Mouse (Mus musculus): ENCODE data around the gene Art5. TPM values are rescaled to one million over a fixed set of nuclear protein-coding genes. Genes with fewer than 3 reads are reported as not detected.
"Not testable (repeated sequence)": the region's sequence is repeated elsewhere in the genome, so short reads cannot be mapped to it uniquely, and the experiment has no call there.

Gene Art5
- total RNA-seq, 2 experiments from 2014 or later = not detected

- intact Hi-C loops (cut with DNase I) = no loop called here
- DNase-seq = no peak
Measured at GRCm38 (mm10) chr7:102084041-102084696, 25.1 kb downstream of the Art5 start.

- intact Hi-C loops (cut with DNase I) = no loop called here
- DNase-seq = no peak
Measured at GRCm38 (mm10) chr7:102082816-102083215, 26.5 kb downstream of the Art5 start, which contains the start of gene Trpc2. Trpc2 (plus strand) TSS chr7:102083116.

DNA sequence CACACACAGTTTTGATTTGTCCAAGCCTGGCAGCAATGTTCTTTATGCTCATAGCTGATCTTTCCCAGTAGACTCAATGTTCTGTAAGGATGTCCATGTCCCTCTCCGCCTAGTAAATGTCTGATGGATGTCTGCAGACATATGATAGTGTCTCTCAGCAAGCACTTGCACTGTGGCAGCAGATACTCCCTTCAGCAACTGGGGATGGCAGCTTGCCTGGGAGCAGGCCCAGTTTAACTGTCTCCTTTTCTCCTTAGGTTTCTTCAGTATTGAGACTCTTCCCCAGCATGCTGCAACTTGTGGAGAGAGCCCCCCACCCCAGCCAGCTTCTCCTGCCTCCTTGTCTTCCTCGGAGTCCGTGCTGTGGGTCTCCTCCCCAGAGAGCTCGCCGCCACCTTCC lies 27.5 kb downstream of the Art5 start:
- no peak for DNase-seq
- intact Hi-C loops (cut with DNase I) = no loop called here

DNA sequence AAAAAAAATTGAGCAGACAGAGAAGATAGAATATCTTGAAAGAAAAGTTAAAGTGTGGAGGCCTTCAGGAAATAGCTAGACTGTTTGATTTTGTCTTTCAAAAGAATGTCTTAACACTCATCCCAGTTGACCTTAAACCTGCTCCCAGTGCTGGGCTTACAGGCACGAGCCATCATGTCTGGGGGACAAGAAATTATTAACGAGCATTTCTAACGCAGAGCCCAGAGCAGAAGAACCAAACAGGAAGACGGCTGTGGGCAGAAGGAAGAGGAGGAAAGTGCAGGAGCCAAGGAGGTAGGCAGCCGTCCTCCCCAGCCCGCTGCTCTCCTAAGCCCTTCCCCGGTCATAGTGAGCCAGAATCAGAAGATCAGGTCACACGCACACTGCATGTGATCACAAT lies 29.0 kb downstream of the Art5 start:
- intact Hi-C loops (cut with DNase I) = no loop called here
- no peak for DNase-seq

DNA sequence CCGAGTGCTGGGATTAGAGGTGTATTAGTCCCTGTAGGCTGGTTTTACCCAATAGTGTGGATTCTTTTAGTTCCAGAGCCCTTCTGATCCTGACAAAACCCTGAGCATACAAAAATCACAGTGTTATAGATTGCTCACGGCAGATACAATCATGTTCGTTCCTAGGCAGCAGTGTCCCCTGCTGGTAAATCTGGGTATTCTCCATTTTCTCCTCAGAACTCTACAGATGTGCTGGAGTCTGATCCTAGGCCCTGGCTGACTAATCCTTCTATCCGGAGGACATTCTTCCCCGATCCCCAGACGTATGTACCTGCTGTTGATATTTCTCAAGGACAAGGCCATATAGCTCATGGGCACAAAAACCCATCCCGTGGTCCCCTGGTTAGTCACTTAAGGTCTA lies 30.8 kb downstream of the Art5 start:
- no peak for DNase-seq

DNA sequence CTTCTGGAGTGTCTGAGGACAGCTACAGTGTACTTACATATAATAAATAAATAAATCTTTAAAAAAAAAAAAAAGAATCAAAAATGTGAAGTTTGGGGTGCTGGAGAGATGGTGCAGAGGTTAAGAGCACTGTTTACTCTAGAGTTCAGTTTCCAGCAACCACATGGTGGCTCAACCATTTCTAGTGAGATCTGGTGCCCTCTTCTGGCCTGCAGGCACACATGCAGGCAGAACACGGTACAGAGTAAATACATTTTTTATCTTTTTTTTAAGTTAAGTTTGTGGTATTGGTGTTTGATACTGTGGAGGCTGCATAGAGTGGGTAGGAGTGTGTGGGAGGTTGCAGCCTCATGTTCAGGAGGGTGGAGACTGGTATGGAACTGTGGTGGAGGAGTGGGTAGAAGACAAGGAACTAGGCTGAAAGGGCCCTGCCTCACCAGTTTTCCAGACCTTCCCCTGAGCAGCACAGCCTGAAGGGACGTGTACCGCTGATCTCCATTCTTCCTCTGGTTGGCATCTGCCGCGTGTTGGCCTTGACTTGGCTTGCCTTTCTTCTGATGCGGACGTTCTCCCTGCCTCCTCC lies 32.5 kb downstream of the Art5 start:
- no peak for DNase-seq
- intact Hi-C loops (cut with DNase I) = loop anchor here (10.0 kb wide), 2 partner anchors 162 to 422 kb away; no protein-coding TSS in a partner anchor

More for the DNA sequence above, 30.8 kb downstream of the Art5 start:
- intact Hi-C loops (cut with DNase I) = loop anchor here (10.0 kb wide), 2 partner anchors 164 to 424 kb away; no protein-coding TSS in a partner anchor

- intact Hi-C loops (cut with DNase I) = no loop called here
- DNase-seq = no peak
Measured at GRCm38 (mm10) chr7:102066363-102066762, 42.9 kb downstream of the Art5 start.

GRCm38 (mm10) chr7:102065046-102065891 lies 44.0 kb downstream of the Art5 start, which contains the start of the genes Rnf121, Xndc1 and Xntrpc:
Rnf121 (minus strand) TSS chr7:102065469.
Xndc1 (plus strand) TSS chr7:102065511.
Xntrpc (plus strand) TSS chr7:102065713.
- DNase-seq = peak; percentile 93
- intact Hi-C loops (cut with DNase I) = no loop called here

GRCm38 (mm10) chr7:102064655-102065045 lies 44.6 kb downstream of the Art5 start:
- intact Hi-C loops (cut with DNase I) = no loop called here
- DNase-seq = peak; percentile 14

- no peak for DNase-seq
- intact Hi-C loops (cut with DNase I) = no loop called here
Measured at GRCm38 (mm10) chr7:102063891-102064290, 45.4 kb downstream of the Art5 start.

GRCm38 (mm10) chr7:102062203-102062602 lies 47.1 kb downstream of the Art5 start:
- DNase-seq = no peak
- intact Hi-C loops (cut with DNase I) = no loop called here

DNA sequence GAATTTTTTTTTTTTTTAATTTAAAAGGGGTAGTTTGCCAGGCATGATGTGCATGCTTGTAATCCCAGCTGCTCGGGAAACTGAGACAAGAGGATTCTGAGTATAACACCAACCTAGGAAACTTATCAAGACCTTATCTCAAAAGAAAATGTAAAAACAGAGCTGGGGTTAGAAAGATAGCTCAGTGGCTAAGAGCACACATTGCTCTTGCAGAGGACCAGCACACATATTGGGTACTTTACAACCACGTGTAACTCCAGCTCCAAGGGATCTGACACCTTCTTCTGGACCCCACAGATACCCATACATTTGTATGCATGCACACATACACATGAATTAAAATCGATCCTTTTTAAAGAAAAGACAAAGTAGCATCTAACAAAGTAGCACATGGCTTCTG lies 47.9 kb downstream of the Art5 start:
- no peak for DNase-seq
- intact Hi-C loops (cut with DNase I) = no loop called here

- DNase-seq; intact Hi-C loops (cut with DNase I): not testable (repeated sequence)
Measured at GRCm38 (mm10) chr7:102048524-102048923, 60.8 kb downstream of the Art5 start.

Other genes starting within 250 kb of the Art5 start
- gene Anapc15, start 245.8 kb downstream of the Art5 start, total RNA-seq (2021) = 10 to 100 TPM; 37.0 to 40.0 TPM
- gene Folr1, start 238.7 kb downstream of the Art5 start, total RNA-seq (2021) = 1 to 10 TPM in 1 of 2 experiments, under 1 TPM in 1; 0.40 to 1.4 TPM
- gene Lamtor1, start 203.6 kb downstream of the Art5 start, total RNA-seq (2021) = 10 to 100 TPM; 86.2 to 91.6 TPM
- not detected for gene Tomt, start 203.1 kb downstream of the Art5 start, total RNA-seq (2021)
- 1 to 10 TPM; 2.8 to 2.9 TPM for gene Lrrc51, start 175.6 kb downstream of the Art5 start, total RNA-seq (2021)
- 10 to 100 TPM; 83.3 to 89.6 TPM for gene Numa1, start 175.4 kb downstream of the Art5 start, total RNA-seq (2021)
- 10 to 100 TPM; 14.0 to 18.9 TPM for gene Il18bp, start 90.8 kb downstream of the Art5 start, total RNA-seq (2021)
- 10 to 100 TPM; 47.0 to 51.9 TPM for gene Rnf121, start 44.0 kb downstream of the Art5 start, total RNA-seq (2021)
- 10 to 100 TPM; 28.7 to 30.8 TPM for gene Xndc1, start 44.0 kb downstream of the Art5 start, total RNA-seq (2021)
- gene Xntrpc, start 43.8 kb downstream of the Art5 start, total RNA-seq (2021) = 1 to 10 TPM; 1.7 to 2.2 TPM
- gene Trpc2, start 26.4 kb downstream of the Art5 start, total RNA-seq (2021) = under 1 TPM in 1 of 2 experiments, not detected in 1; 0.60 TPM
- not detected for gene Art1, start 7.7 kb downstream of the Art5 start, total RNA-seq (2021)
- gene Chrna10, start 7.3 kb upstream of the Art5 start, total RNA-seq (2021) = not detected
- 10 to 100 TPM; 39.4 to 41.2 TPM for gene Nup98, start 100.7 kb upstream of the Art5 start, total RNA-seq (2021)
- gene Pgap2, start 100.7 kb upstream of the Art5 start, total RNA-seq (2021) = 10 to 100 TPM; 36.7 to 39.0 TPM
- 10 to 100 TPM; 11.3 to 12.3 TPM for gene Rhog, start 146.6 kb upstream of the Art5 start, total RNA-seq (2021)
- 10 to 100 TPM; 43.5 to 45.7 TPM for gene Stim1, start 158.3 kb upstream of the Art5 start, total RNA-seq (2021)